Mouse (Mus musculus): ENCODE results near the gene Cep170b. TPM values are rescaled to one million over a fixed set of nuclear protein-coding genes. Genes with fewer than 3 reads are reported as not detected.
A peak's percentile ranks its signal among the peaks of the same experiment; 100 is the strongest.

Gene Cep170b
- total RNA-seq, 2 experiments from 2014 or later = 11.2 to 12.3 TPM

DNA sequence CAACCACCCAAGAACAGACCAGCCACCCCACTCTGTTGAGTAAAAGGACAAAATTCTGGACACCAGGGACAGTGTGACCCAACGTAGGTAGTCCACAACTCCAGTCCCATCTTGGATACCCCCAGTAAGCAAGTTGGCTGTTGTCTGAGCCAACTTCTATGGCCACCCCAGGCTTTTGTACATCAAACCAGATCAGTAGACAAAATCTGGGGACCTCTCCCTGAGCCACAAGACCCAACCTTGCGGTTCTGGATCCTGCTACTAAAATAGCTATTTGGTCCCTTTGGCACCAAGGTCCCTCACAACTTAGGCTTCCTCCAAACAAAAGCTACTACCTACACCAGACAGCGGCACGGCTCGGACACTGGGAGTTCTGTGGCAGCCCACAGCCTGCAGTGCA, 74.7 kb downstream of the Cep170b start:
- DNase-seq = no peak
- intact Hi-C loops (cut with DNase I) = no loop called here

- DNase-seq = peak; percentile 47 to 58
- intact Hi-C loops (cut with DNase I) = no loop called here
Observed at GRCm38 (mm10) chr12:112795466-112796104, 75.3 kb downstream of the Cep170b start.

Small RNA genes within 50 kb of the gene (microRNA-seq; reads per million reads assigned to microRNA genes)
- 0 reads per million in 2 experiments for gene Mir6940

Other genes starting within 250 kb of the Cep170b start
- gene A530016L24Rik, start 231.0 kb upstream of the Cep170b start, total RNA-seq (2021) = 1 to 10 TPM; 1.1 to 1.3 TPM
- gene Tmem179, start 203.7 kb upstream of the Cep170b start, total RNA-seq (2021) = not detected
- gene Inf2, start 131.7 kb upstream of the Cep170b start, total RNA-seq (2021) = 10 to 100 TPM in 1 of 2 experiments, 1 to 10 TPM in 1; 9.2 to 11.1 TPM
- 100 to 1,000 TPM; 904 to 982 TPM for gene Adssl1, start 100.4 kb upstream of the Cep170b start, total RNA-seq (2021)
- gene Siva1, start 75.8 kb upstream of the Cep170b start, total RNA-seq (2021) = 10 to 100 TPM; 12.6 to 17.0 TPM
- 10 to 100 TPM; 49.9 to 55.7 TPM for gene Akt1, start 45.6 kb upstream of the Cep170b start, total RNA-seq (2021)
- 1 to 10 TPM in 1 of 2 experiments, under 1 TPM in 1; 0.79 to 1.1 TPM for gene Zbtb42, start 41.6 kb upstream of the Cep170b start, total RNA-seq (2021)
- 1 to 10 TPM; 2.3 to 3.0 TPM for gene Pld4, start 40.2 kb downstream of the Cep170b start, total RNA-seq (2021)
- gene Ahnak2, start 82.2 kb downstream of the Cep170b start, total RNA-seq (2021) = 1 to 10 TPM; 5.0 to 7.0 TPM
- gene Clba1, start 88.5 kb downstream of the Cep170b start, total RNA-seq (2021) = under 1 TPM; 0.31 to 0.64 TPM
- 1 to 10 TPM; 2.1 to 3.0 TPM for gene Cdca4, start 109.0 kb downstream of the Cep170b start, total RNA-seq (2021)
- gene Gpr132, start 147.8 kb downstream of the Cep170b start, total RNA-seq (2021) = under 1 TPM; 0.10 to 0.26 TPM
- 10 to 100 TPM; 18.0 to 19.6 TPM for gene Jag2, start 209.3 kb downstream of the Cep170b start, total RNA-seq (2021)
- gene Nudt14, start 221.7 kb downstream of the Cep170b start, total RNA-seq (2021) = 1 to 10 TPM; 7.5 to 8.2 TPM